Mouse (Mus musculus): ENCODE data around the gene Tmed2. TPM values are rescaled to one million over a fixed set of nuclear protein-coding genes. Genes with fewer than 3 reads are reported as not detected.
"Not testable (repeated sequence)": the region's sequence is repeated elsewhere in the genome, so short reads cannot be mapped to it uniquely, and the experiment has no call there.

Tmed2 gene
- total RNA-seq (2021), result 200 and 212 TPM in 2 replicates
- long read RNA-seq, experiment 1, transcript Tmed2-201 (4 exons, 2,074 nt), result major isoform, 394 of 418 reads
- long read RNA-seq, experiment 1, transcript Tmed2-202 (4 exons, 735 nt), result minor isoform, 5 of 418 reads
- long read RNA-seq, experiment 1, transcript Tmed2-204 (1 exons, 425 nt), result minor isoform, 6 of 418 reads
- long read RNA-seq, experiment 1, partial matches to known transcripts, result 3 of 418 reads
- long read RNA-seq, experiment 1, other reads (novel, unspliced or antisense), result 10 of 418 reads
- long read RNA-seq, experiment 2, transcript Tmed2-204 (1 exons, 425 nt), result minor isoform, 8 of 320 reads
- long read RNA-seq, experiment 2, transcript Tmed2-201 (4 exons, 2,074 nt), result major isoform, 286 of 320 reads
- long read RNA-seq, experiment 2, partial matches to known transcripts, result 8 of 320 reads
- long read RNA-seq, experiment 2, other reads (novel, unspliced or antisense), result 14 of 320 reads

GRCm38 (mm10) chr5:124540383-124540786 lies at the start of gene Tmed2:
Gene Tmed2 (plus strand): TSS chr5:124540695.
- peak; percentile 97 for DNase-seq

DNA sequence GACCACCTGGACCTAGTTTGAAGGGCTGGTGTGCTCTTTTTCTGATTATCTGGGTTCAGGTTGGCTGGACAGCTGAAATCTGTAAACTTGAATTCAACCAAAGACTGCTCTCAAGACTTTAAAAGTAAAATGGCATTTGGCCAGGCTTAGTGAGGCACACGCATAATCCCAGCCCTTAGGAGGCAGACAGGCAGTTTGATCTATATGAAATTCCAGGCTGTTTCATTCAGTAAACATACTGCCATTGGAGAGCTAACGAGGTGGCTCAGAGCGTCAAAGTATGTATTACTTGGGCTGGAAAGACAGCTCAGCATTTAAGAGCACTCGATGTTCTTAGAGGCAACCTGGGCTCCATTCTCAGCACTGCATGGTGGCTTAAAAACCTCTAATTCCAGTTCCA lies 48.8 kb upstream of the Tmed2 start:
- no peak for DNase-seq

DNA sequence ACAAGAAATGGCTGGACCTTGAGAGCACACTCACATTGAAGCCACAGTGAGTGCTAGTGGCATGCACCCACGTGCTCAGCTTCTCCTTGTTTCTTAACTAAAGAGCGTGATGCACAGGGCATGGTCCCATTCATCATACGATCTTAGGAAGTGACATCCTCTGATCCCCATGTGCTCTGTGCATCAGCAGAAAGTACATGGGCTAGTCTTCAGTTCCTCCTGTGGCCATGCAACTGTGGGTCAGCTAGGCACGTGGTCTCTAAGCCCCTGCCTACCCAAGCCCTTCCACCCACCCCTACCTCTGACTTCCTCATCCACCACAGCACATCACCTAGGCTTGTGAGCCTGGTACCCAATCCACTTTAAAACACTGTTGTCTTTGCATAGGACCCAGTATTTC lies 47.9 kb upstream of the Tmed2 start:
- DNase-seq, result no peak

DNA sequence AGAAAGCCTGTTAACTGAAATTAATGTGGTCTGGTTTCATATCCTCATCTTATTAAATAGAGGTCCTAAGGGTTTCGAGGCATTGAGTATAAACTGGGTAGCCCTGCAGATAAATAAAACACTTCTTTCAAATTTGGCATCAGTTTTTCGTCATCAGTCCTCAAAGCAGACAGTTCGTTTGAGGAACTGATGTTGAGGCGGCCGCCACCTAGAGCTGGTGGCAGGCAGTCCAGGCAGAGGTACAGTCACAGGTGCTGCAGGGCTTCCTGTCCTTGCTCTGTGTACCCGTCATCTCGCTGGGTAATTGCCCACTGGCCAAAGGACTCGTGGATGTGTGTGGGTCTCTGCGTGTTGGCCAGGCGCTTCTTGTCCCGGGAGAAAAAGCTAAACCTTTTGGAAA lies 47.0 kb upstream of the Tmed2 start:
- no peak for DNase-seq

GRCm38 (mm10) chr5:124495547-124495946 lies 44.9 kb upstream of the Tmed2 start:
- DNase-seq, result no peak

DNA sequence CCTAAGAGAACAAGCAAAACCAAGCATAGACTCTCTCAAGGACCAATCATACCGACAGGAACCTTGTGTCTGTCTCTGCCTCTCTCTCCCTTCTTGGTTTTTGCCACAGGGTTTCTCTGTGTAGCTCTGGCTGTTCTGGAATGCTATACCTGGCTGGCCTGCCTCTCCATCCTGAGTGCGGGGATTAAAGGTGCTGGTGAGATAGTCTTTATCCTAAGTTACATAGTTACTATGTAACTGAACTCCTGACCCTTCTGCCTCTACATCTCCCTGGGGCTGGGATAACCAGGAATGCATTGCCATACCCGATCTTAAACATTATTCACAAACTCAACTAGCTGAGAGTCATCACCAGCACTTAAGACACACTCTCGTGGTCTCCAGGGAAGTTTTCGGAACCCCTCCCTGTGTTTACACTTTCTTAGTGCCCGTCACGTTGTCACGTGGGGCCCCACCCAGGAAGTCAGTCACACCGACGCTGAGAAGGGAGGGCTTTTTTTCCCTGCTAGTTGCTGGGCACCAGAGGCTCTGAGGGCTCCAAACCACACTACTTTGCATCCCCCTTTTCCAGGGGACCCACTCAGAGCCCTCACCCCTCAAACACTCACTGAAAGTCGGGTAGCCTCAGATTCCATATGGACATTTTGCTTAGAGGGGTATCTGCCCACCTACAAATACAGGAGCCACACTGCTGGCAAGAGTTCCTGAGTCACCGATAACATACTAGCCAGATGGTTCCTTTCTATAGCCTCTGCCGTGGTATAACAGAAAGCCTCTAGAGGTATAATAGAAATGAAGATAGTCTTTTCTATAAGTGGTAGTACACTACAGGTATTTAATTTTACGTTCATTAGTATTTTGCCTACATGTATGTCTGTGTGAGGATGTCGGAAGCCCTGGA lies 43.6 kb upstream of the Tmed2 start:
- no peak for DNase-seq

- DNase-seq, result peak; percentile 69
Observed at GRCm38 (mm10) chr5:124498221-124498876, 42.1 kb upstream of the Tmed2 start.

- DNase-seq, result no peak
Observed at GRCm38 (mm10) chr5:124499001-124499400, 41.5 kb upstream of the Tmed2 start.

DNA sequence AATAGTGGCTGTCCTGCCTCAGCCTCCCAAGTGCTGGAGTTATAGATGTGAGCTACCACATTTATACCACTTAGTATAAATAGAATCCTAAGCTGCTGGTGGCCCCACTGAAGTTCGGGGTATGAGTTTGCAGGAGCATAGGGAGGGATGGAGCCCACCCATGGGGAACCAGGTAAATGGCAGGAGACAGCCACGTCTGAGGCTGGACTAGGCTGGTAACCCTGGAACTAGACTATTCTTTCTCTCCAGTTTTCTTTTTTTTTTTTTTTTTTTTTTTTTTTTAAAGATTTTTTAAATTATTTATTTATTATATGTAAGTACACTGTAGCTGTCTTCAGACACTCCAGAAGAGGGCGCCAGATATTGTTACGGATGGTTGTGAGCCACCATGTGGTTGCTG lies 40.5 kb upstream of the Tmed2 start:
- DNase-seq, result not testable (repeated sequence)

- no peak for DNase-seq
Observed at GRCm38 (mm10) chr5:124500573-124500972, 39.9 kb upstream of the Tmed2 start.

GRCm38 (mm10) chr5:124501541-124501940 lies 39.0 kb upstream of the Tmed2 start:
- no peak for DNase-seq

- no peak for DNase-seq
Observed at GRCm38 (mm10) chr5:124503742-124504141, 36.8 kb upstream of the Tmed2 start.

GRCm38 (mm10) chr5:124505235-124505634 lies 35.3 kb upstream of the Tmed2 start:
- DNase-seq, result no peak

- peak; percentile 33 for DNase-seq
Observed at GRCm38 (mm10) chr5:124506731-124507359, 33.6 kb upstream of the Tmed2 start.

GRCm38 (mm10) chr5:124509200-124509599 lies 31.3 kb upstream of the Tmed2 start:
- no peak for DNase-seq

DNA sequence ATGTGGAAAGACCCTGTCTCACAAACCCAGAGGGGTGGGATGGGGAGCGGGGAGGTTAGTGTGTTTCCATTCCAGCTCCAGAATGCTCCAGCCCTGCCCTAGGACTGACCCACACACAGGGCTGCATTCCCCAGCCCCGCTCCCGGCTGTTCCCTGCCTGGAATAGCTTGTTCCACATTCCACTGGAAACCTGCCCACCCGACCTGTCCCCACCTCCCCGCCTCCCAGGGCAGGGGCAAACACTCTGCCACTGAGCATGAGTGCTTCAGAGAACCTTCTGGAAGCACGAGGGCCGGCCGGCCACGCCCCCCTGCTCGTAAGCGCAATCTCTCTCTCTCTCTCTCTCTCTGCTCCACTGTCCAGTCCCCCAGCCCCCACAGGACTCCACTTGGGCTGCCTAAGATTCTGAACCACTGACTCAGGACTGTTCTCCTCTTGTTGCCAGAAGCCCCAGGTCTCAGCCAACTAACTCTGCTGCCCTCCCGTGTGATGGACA lies 30.7 kb upstream of the Tmed2 start:
- DNase-seq, result no peak

- no peak for DNase-seq
Observed at GRCm38 (mm10) chr5:124510536-124511050, 29.9 kb upstream of the Tmed2 start.

- DNase-seq, result no peak
Observed at GRCm38 (mm10) chr5:124515789-124516188, 24.7 kb upstream of the Tmed2 start.

DNA sequence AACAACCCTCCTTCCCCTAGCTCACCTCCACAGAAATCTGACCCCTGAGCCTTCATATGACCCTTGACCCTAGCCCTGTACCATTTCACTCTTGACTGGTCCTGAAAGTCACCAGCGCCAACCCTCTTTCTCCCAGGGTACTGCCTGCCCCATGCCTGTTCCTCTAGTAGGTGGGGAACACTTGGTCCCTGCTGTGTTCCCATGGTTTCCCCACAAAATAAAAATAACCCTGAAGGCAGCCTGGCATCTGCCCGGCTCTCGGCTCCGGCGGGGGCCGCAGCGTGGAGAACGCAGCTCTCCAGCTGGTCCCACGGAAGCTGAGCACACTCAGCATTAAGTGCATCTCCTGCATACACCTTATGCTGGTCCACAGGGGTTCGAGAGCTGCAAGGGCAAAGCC lies 21.8 kb upstream of the Tmed2 start:
- no peak for DNase-seq

DNA sequence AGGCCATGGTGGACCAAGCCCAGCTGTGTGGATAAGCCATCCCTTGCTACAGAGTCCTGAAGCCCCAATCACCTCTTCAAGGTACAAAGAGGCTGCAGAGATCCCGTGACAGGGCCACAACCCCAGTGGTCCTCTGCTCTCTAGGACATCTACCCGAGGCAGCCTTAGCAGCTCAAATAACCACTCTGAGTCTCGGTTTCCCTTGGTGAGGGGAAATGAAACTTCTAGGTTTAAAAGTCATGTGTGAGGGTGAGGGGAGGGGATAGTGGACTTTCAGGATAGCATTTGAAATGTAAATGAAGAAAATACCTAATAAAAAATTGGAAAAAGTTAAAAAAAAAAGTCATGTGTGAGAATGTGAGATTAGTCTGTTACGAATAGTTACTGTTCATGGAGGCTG lies 18.9 kb upstream of the Tmed2 start:
- DNase-seq, result no peak

- no peak for DNase-seq
Observed at GRCm38 (mm10) chr5:124523032-124523431, 17.5 kb upstream of the Tmed2 start.

DNA sequence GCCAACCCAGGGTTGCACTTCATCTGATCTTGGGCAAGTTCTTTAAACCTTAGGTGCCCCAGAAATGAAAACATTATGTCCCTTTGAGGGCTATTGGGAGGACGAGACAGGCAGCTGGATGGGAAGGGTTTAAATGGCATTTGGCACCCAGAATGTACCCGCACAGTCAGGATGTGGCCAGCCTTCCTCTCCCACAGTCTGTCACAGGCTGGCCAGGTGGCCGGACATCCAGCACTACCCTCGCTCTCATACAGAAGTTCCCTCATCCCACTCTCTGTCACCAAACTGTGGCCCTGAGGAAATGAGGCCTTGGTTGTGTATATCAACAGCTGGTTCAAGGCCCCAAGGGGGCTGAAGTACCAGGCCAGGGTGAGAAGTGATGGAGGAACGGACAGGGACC lies 15.6 kb upstream of the Tmed2 start:
- no peak for DNase-seq
